Mouse (Mus musculus) E14TG2a.4 (cell line): ENCODE measurements around the gene Gm21983.

Experiments used
- CTCF ChIP-seq: conservative IDR thresholded peaks from 2 replicates; pipeline ENCODE4 v1.5.1; 2014; ENCODE audit warnings: low read length
- NANOG ChIP-seq: IDR thresholded peaks from 2 replicates; pipeline ENCODE4 v1.6.1; 2014; ENCODE audit warnings: borderline replicate concordance, low read length, mixed read lengths

DNA sequence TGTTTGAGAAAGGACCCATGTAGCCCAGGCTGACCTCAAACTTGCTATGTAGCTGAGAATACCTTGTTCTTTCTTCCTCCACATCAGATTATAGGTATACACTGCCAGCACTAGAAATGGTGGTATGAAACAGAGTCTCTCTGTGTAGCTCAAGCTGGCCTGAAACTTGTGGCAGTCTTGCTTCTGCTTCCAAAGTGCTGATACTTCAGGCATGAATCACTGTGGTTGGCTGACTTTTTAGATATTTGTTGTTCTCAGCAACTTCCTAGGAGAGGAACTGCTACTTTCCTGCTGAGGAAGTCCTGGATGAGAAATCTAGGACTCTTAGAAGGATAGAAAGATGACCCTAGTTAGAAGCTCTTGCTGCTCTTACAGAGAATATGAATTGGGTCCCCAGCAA is 17.5 kb upstream of the Gm21983 start:
- no peak for TF ChIP-seq CTCF
- TF ChIP-seq NANOG = no peak
